Mouse (Mus musculus): ENCODE results near the gene Nme4. TPM values are rescaled to one million over a fixed set of nuclear protein-coding genes. Genes with fewer than 3 reads are reported as not detected.

Nme4 gene
- polyA plus RNA-seq, 1 experiment from 2014 or later = 40.0 TPM

DNA sequence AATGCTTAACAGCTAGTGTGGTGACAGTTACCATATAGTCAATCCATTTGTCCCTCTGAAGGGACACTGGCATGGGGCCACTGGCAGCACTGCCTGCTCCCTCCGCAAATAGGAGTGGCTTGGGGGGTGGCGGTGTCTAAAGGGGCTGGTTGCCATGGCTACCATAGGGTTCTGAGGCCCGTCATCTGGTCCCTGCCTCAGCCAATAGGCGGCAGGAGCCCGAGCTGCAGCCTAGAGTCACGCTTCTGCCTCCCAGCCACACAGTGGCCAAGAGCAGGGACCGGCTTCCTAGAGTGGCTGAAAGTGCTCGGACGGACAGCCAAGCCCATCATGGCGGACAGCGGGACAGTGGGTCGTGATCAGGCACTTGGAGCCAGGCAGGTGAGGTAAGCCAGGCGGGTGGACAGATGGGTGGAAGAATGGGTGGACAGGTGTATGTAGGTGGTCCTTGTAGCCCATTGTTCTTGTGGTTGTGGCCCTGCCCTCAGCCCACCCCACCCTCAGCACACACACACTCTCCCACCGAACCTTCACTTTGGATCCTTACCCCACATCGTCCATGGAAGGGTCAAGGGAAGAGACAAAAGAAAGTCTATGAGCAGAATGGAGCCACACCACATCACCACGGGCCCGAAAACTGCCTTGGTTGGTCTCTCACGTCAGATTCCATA lies 35.8 kb upstream of the Nme4 start:
- WGBS = 75% methylated on average over 18 of the region's 18 CpGs
- ATAC-seq (peak; percentile 70; the same call in 1 of the 2 replicates), DNase-seq (ENCODE audit: low spot score) (peak; percentile 54)
- no peaks in the 10 kb centered on the region for H3K9me3 ChIP-seq (replicated peaks; ENCODE audit: control insufficient read depth, low read length)
- H3K4me2 ChIP-seq (ENCODE audit: low read length) = 0 out of 2 replicates have a peak overlapping the region, but pooled peaks have one; percentile 12
- H3K36me3 ChIP-seq (ENCODE audit: control insufficient read depth, insufficient read depth, low read length) = peaks cover 52% of the 10 kb centered on the region
- 0 out of 2 replicates have a peak overlapping the region, but pooled peaks have one; percentile 21 for H3K9ac ChIP-seq (ENCODE audit: low read length)
- peak overlapping the region; percentile 8 for H3K4me3 ChIP-seq (ENCODE audit: low read depth, low read length)
- H3K4me1 ChIP-seq (ENCODE audit: control insufficient read depth, insufficient read depth, low read length) = no peaks in the 10 kb centered on the region
- peak overlapping the region; percentile 64; the same call in 1 of the 2 replicates for H3K27ac ChIP-seq (ENCODE audit: low read depth, low read length)
- no peaks in the 10 kb centered on the region for H3K27me3 ChIP-seq (replicated peaks; ENCODE audit: control insufficient read depth, insufficient read depth, low read length)

DNA sequence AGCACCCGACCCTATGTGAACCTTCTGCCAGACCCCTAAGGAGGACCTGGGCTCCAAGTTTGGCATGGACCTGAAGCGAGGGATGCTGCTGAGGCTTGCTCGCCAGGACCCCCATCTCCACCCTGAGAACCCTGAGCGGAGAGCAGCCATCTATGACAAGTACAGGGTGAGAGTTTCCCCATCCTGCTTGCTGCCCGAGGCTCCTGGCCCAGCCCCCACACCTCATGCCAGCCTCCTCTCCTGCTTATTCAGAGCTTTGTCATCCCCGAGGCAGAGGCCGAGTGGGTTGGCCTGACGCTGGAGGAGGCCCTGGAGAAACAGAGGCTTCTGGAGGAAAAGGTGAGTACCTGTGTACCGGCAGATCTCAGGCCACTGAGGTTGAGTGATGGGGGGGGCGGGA lies 29.8 kb upstream of the Nme4 start:
- H3K27me3 ChIP-seq (replicated peaks; ENCODE audit: control insufficient read depth, insufficient read depth, low read length) = no peaks in the 10 kb centered on the region
- H3K4me1 ChIP-seq (ENCODE audit: control insufficient read depth, insufficient read depth, low read length) = peaks cover 8% of the 10 kb centered on the region
- no peak for ATAC-seq
- DNase-seq (ENCODE audit: low spot score) = no peak
- H3K4me3 ChIP-seq (ENCODE audit: low read depth, low read length) = no peak overlapping the region
- H3K36me3 ChIP-seq (ENCODE audit: control insufficient read depth, insufficient read depth, low read length) = peaks cover 51% of the 10 kb centered on the region
- no peaks in the 10 kb centered on the region for H3K9me3 ChIP-seq (replicated peaks; ENCODE audit: control insufficient read depth, low read length)
- WGBS = 92% methylated on average over 10 of the region's 10 CpGs
- no peak overlapping the region for H3K9ac ChIP-seq (ENCODE audit: low read length)
- H3K27ac ChIP-seq (ENCODE audit: low read depth, low read length) = no peak overlapping the region
- H3K4me2 ChIP-seq (ENCODE audit: low read length) = no peak overlapping the region

DNA sequence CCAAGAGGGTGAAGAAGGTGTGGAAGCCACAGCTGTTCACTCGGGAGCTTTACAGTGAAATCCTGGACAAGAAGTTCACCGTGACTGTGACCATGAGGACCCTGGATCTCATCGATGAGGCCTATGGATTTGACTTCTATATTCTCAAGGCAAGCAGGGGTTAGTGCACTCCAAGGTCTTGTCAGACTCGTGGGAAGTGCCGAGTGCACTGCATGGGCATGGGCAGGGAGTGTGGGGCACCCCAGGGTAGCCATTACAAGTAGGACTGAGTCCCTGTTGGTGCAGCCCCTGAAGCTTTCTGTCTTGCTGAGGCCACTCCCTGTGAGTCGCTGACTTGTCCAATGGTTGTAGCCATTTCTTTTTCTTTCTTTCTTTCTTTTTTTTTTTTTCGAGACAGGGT lies 29.2 kb upstream of the Nme4 start:
- peak overlapping the region; percentile 64 for H3K4me2 ChIP-seq (ENCODE audit: low read length)
- WGBS = 89% methylated on average over 7 of the region's 7 CpGs
- H3K4me3 ChIP-seq (ENCODE audit: low read depth, low read length) = peak overlapping the region; percentile 97
- no peak overlapping the region for H3K27ac ChIP-seq (ENCODE audit: low read depth, low read length)
- H3K9me3 ChIP-seq (replicated peaks; ENCODE audit: control insufficient read depth, low read length) = no peaks in the 10 kb centered on the region
- ATAC-seq (no peak), DNase-seq (ENCODE audit: low spot score) (no peak)
- 0 out of 2 replicates have a peak, but pooled peaks cover under 1% of the 10 kb centered on the region for H3K27me3 ChIP-seq (replicated peaks; ENCODE audit: control insufficient read depth, insufficient read depth, low read length)
- H3K9ac ChIP-seq (ENCODE audit: low read length) = peak overlapping the region; percentile 82; the same call in 1 of the 2 replicates
- H3K4me1 ChIP-seq (ENCODE audit: control insufficient read depth, insufficient read depth, low read length) = peaks cover 8% of the 10 kb centered on the region
- H3K36me3 ChIP-seq (ENCODE audit: control insufficient read depth, insufficient read depth, low read length) = peaks cover 44% of the 10 kb centered on the region

DNA sequence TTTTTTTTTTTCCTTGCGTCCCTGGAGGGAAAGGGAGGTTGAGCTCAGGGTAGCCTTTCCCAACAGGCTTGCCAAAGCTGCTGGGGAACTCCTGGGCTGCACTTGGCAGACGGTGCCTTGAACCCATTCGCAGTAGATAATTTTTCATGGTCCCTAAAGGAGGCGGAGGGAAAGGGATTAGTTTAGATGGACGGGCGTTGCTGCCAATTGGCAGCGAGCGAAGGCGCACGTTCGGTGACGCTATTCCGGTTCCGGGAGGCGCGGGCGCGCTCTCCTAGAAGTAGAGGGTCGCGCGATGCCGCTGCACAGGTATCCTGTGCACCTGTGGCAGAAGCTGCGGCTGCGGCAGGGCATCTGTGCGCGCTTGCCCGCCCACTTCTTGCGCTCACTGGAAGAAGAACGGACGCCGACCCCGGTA lies 27.9 kb upstream of the Nme4 start, which contains the start of gene Mrpl28:
TSS of gene Mrpl28 (plus strand) at position 234 of the 418 bp plus-strand sequence.
- ATAC-seq (peak; percentile 94), DNase-seq (ENCODE audit: low spot score) (peak; percentile 99)
- H3K4me1 ChIP-seq (ENCODE audit: control insufficient read depth, insufficient read depth, low read length) = peaks cover 8% of the 10 kb centered on the region
- under 1% methylated on average over 32 of the region's 32 CpGs for WGBS
- H3K36me3 ChIP-seq (ENCODE audit: control insufficient read depth, insufficient read depth, low read length) = peaks cover 31% of the 10 kb centered on the region
- H3K9ac ChIP-seq (ENCODE audit: low read length) = peak within 1 kb of the TSS; percentile 82
- H3K9me3 ChIP-seq (replicated peaks; ENCODE audit: control insufficient read depth, low read length) = no peaks in the 10 kb centered on the region
- peak within 1 kb of the TSS; percentile 97 for H3K4me3 ChIP-seq (ENCODE audit: low read depth, low read length)
- H3K27me3 ChIP-seq (replicated peaks; ENCODE audit: control insufficient read depth, insufficient read depth, low read length) = 0 out of 2 replicates have a peak, but pooled peaks cover 3% of the 10 kb centered on the region
- peak within 1 kb of the TSS; percentile 64 for H3K4me2 ChIP-seq (ENCODE audit: low read length)
- 0 out of 2 replicates have a peak within 1 kb of the TSS, but pooled peaks have one; percentile 2 for H3K27ac ChIP-seq (ENCODE audit: low read depth, low read length)

DNA sequence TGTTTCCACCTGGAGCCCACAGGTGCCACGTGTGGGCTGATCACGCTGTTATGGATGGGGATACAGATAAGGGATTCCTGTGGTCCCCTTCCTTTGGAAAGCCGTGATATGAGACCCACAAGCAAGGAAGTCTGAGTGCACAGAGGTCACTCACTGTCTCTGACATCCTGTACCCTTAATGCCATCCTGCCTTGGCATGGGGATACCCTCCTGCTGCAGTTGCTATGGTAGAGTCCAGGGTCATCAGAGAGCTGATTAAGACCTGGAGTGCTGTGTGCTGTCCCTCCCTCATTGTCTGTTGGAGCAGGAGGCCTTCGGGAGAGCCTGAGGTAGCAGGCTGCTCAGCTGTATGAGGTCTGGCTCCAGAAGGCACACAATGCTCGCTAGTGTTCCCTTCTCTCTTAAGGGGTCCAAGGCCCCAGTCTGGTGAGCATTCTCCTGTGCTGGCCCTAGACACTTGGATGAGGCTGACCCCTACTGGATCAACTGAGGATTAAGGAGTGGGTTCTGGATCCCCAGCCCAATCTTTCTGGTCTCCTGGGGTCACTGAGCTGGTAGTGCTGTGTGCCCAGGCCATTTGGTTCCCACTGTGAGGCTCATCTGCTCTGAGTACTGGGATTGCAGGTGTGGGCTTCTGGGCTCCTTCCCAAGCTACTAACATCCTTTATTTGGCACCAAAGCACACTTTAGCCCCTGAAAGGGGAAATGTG lies 27.2 kb upstream of the Nme4 start:
- no peak overlapping the region for H3K4me2 ChIP-seq (ENCODE audit: low read length)
- peaks cover 8% of the 10 kb centered on the region for H3K4me1 ChIP-seq (ENCODE audit: control insufficient read depth, insufficient read depth, low read length)
- no peak overlapping the region for H3K4me3 ChIP-seq (ENCODE audit: low read depth, low read length)
- no peak overlapping the region; the same call in 1 of the 2 replicates for H3K9ac ChIP-seq (ENCODE audit: low read length)
- H3K9me3 ChIP-seq (replicated peaks; ENCODE audit: control insufficient read depth, low read length) = no peaks in the 10 kb centered on the region
- peaks cover 24% of the 10 kb centered on the region for H3K36me3 ChIP-seq (ENCODE audit: control insufficient read depth, insufficient read depth, low read length)
- H3K27ac ChIP-seq (ENCODE audit: low read depth, low read length) = no peak overlapping the region
- H3K27me3 ChIP-seq (replicated peaks; ENCODE audit: control insufficient read depth, insufficient read depth, low read length) = 0 out of 2 replicates have a peak, but pooled peaks cover 3% of the 10 kb centered on the region
- DNase-seq (ENCODE audit: low spot score) (no peak), ATAC-seq (peak; percentile 13; the same call in 1 of the 2 replicates)
- WGBS = 57% methylated on average over 5 of the region's 5 CpGs

DNA sequence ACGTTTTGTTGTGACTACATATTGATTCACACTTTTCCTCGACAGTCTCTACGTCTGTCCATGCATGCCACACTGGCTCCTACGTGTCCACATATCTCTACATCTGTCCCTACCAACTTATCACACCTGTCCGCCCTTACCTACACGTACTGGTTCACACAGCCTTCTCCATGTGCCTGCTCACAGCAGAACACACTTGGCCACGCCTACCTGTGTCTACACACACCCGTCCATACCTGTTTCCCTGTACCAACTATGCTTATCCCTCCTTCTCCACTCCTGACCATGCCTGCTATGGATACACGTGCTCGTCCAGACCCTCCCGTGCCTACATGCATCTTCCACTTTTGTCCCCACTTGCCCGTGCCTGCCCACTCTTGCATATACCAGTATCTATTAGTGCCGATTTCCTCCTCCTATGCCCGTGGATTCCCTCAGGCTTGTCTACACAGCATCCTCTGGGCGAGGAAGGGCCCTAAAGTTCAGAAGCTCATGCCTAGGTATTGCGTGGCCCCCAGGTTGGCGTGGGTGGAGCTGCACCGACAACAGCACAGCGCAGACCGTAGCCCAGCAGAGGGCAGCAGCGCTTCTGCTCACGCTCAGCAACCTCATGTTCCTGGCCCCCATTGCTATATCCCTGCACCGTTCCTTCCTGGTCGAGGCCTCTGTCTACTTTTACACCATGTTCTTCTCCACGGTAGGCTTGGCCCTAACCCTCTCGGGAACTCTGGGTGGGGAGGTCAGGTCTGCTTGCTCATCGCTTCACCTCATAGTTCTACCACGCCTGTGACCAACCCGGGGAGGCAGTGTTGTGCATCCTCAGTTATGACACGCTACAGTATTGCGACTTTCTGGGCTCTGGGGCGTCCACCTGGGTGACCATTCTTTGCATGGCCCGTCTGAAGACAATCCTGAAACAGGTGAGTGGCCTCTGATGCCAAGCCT lies 24.6 kb upstream of the Nme4 start:
- no peak overlapping the region for H3K4me3 ChIP-seq (ENCODE audit: low read depth, low read length)
- H3K4me1 ChIP-seq (ENCODE audit: control insufficient read depth, insufficient read depth, low read length) = peaks cover 8% of the 10 kb centered on the region
- no peak overlapping the region for H3K4me2 ChIP-seq (ENCODE audit: low read length)
- peak; percentile 69 for DNase-seq (ENCODE audit: low spot score)
- no peak overlapping the region for H3K9ac ChIP-seq (ENCODE audit: low read length)
- WGBS = 50% methylated on average over 33 of the region's 33 CpGs
- peaks cover 1% of the 10 kb centered on the region; the same call in 1 of the 2 replicates for H3K36me3 ChIP-seq (ENCODE audit: control insufficient read depth, insufficient read depth, low read length)
- peak; percentile 27; the same call in 1 of the 2 replicates for ATAC-seq
- peaks cover 13% of the 10 kb centered on the region for H3K27me3 ChIP-seq (replicated peaks; ENCODE audit: control insufficient read depth, insufficient read depth, low read length)
- H3K27ac ChIP-seq (ENCODE audit: low read depth, low read length) = no peak overlapping the region
- H3K9me3 ChIP-seq (replicated peaks; ENCODE audit: control insufficient read depth, low read length) = no peaks in the 10 kb centered on the region

DNA sequence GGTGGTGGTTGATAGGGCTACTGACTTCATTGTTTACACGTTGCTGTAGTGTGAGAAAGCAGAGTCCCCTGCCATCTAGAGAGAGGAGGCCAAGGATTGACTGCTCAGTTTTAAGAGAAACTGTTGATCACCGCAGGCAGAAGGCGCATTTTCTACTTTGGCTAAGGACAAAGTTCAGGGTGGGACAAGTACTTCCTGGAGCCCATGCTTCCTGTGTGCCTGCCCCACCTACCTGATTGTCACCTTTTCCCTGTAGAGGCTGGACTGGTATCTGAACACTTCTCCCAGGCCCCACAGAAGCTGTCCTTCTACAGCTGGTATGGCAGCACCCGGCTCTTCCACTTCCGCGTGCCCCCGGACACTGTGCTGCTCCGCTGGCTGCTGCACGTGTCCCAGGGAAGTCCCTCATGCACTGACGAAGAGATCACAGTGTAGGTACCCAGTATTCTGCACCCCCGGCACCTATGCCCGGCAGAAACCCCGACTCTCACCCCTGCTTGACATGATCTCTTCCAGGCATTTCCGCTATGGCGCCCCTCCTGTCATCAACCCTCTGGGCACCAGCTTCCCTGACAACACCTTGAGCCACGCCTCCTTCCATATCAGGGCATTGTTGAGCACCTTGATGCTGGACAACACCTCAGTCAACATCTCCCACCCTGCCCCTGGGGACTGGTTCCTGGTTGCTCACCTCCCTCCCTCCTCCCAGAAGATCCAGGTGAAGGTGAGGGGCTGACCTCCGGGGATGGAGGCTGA lies 21.3 kb upstream of the Nme4 start:
- H3K27me3 ChIP-seq (replicated peaks; ENCODE audit: control insufficient read depth, insufficient read depth, low read length) = peaks cover 29% of the 10 kb centered on the region
- no peak overlapping the region for H3K27ac ChIP-seq (ENCODE audit: low read depth, low read length)
- no peak overlapping the region for H3K4me3 ChIP-seq (ENCODE audit: low read depth, low read length)
- no peak for ATAC-seq
- H3K4me1 ChIP-seq (ENCODE audit: control insufficient read depth, insufficient read depth, low read length) = peaks cover 7% of the 10 kb centered on the region; the same call in 1 of the 2 replicates
- no peak overlapping the region for H3K9ac ChIP-seq (ENCODE audit: low read length)
- no peaks in the 10 kb centered on the region for H3K36me3 ChIP-seq (ENCODE audit: control insufficient read depth, insufficient read depth, low read length)
- 81% methylated on average over 17 of the region's 17 CpGs for WGBS
- DNase-seq (ENCODE audit: low spot score) = no peak
- no peak overlapping the region for H3K4me2 ChIP-seq (ENCODE audit: low read length)
- H3K9me3 ChIP-seq (replicated peaks; ENCODE audit: control insufficient read depth, low read length) = no peaks in the 10 kb centered on the region
